Mouse (Mus musculus) bone marrow, adult 2 months (tissue): ENCODE data around the gene Bace1. TPM values are rescaled to one million over a fixed set of nuclear protein-coding genes. Genes with fewer than 3 reads are reported as not detected.

Experiments
- H3K27ac ChIP-seq: fragments of 200-500 bp; 2 replicates; pipeline ENCODE4 v1.5.1; 2012; ENCODE audit warnings: low read depth, mild to moderate bottlenecking, control low read depth, inconsistent platforms, low read length; ENCODE audit not compliant: control insufficient read depth, poor library complexity, insufficient read depth
- H3K4me1 ChIP-seq: fragments of 200-500 bp; 2 replicates; pipeline ENCODE4 v1.6.1; 2011; ENCODE audit warnings: low read length; ENCODE audit not compliant: control insufficient read depth, insufficient read depth
- H3K4me3 ChIP-seq: fragments of 200-500 bp; replicated peaks from 2 replicates; pipeline ENCODE3; 2011; ENCODE audit warnings: mild to moderate bottlenecking, low read depth, low read length, control low read depth; ENCODE audit not compliant: control insufficient read depth
- CTCF ChIP-seq: fragments of 200-500 bp; IDR thresholded peaks from 2 replicates; pipeline ENCODE4 v1.5.1; 2011; ENCODE audit warnings: low read length, control low read depth; ENCODE audit not compliant: control insufficient read depth, insufficient read depth
- POLR2A ChIP-seq: fragments of 200-500 bp; IDR thresholded peaks from 2 replicates; pipeline ENCODE4 v1.6.1; 2011; ENCODE audit warnings: low read depth, mild to moderate bottlenecking, control low read depth, low read length, borderline replicate concordance; ENCODE audit not compliant: control insufficient read depth
- WGBS: fragments of 180-500 bp; shearing (Covaris S2); methylation state at CpG from one replicate; pipeline ENCODE4 v1.1.7; 2018; 5-methylcytosine and 5-hydroxymethylcytosine counted together
- polyA plus RNA-seq: library from polyadenylated mRNA; stranded (reverse); fragments of >200 nt; gene quantifications from 2 replicates; pipeline ENCODE4 v1.2.4, GENCODE M21; 2011; ENCODE audit warnings: low replicate concordance; ENCODE audit not compliant: missing spikeins, insufficient read depth, insufficient read length

Gene Bace1
- polyA plus RNA-seq, 1 experiment, result 4.9 TPM

- no peak for TF ChIP-seq CTCF
- TF ChIP-seq POLR2A, result no peak
- Histone ChIP-seq H3K4me3 (no peak overlapping the region), H3K27ac (no peak overlapping the region; the same call in 1 of the 2 replicates), H3K4me1 (peaks cover 21% of the 10 kb centered on the region)
- WGBS, result 4% methylated on average over 5 of the region's 5 CpGs
Measured at GRCm38 (mm10) chr9:45851330-45851729, 12.9 kb downstream of the Bace1 start.

- TF ChIP-seq POLR2A, result no peak
- Histone ChIP-seq H3K4me1 (peaks cover 19% of the 10 kb centered on the region), H3K27ac (no peak overlapping the region; the same call in 1 of the 2 replicates), H3K4me3 (no peak overlapping the region)
- WGBS, result 72% methylated on average over 2 of the region's 2 CpGs
Measured at GRCm38 (mm10) chr9:45851776-45852175, 13.4 kb downstream of the Bace1 start.

GRCm38 (mm10) chr9:45853695-45854094, 15.3 kb downstream of the Bace1 start:
- 22% methylated on average over 2 of the region's 2 CpGs for WGBS
- peaks cover 13% of the 10 kb centered on the region for H3K4me1 ChIP-seq
- 0 out of 2 replicates have a peak overlapping the region, but pooled peaks have one; percentile 27 for H3K27ac ChIP-seq
- H3K4me3 ChIP-seq, result no peak overlapping the region
- no peak for TF ChIP-seq POLR2A

GRCm38 (mm10) chr9:45854136-45854535, 15.8 kb downstream of the Bace1 start:
- TF ChIP-seq POLR2A (no peak), CTCF (no peak)
- WGBS, result 35% methylated on average over 1 of the region's 1 CpGs
- H3K4me1 ChIP-seq, result peaks cover 12% of the 10 kb centered on the region

GRCm38 (mm10) chr9:45859364-45859763, 21.0 kb downstream of the Bace1 start:
- no peak overlapping the region for H3K27ac ChIP-seq
- 89% methylated on average over 10 of the region's 10 CpGs for WGBS
- H3K4me3 ChIP-seq, result no peak overlapping the region
- TF ChIP-seq POLR2A, result no peak
- TF ChIP-seq CTCF, result no peak
- peaks cover 3% of the 10 kb centered on the region; the same call in 1 of the 2 replicates for H3K4me1 ChIP-seq

More at GRCm38 (mm10) chr9:45854136-45854535, 15.8 kb downstream of the Bace1 start:
- H3K4me3 ChIP-seq, result no peak overlapping the region
- 0 out of 2 replicates have a peak overlapping the region, but pooled peaks have one; percentile 27 for H3K27ac ChIP-seq

GRCm38 (mm10) chr9:45861813-45862212, 23.4 kb downstream of the Bace1 start:
- Histone ChIP-seq H3K27ac (no peak overlapping the region), H3K4me3 (no peak overlapping the region), H3K4me1 (no peaks in the 10 kb centered on the region)
- WGBS, result 92% methylated on average over 7 of the region's 7 CpGs
- TF ChIP-seq CTCF (no peak), POLR2A (no peak)

- Histone ChIP-seq H3K27ac (no peak overlapping the region), H3K4me3 (no peak overlapping the region), H3K4me1 (no peaks in the 10 kb centered on the region)
- TF ChIP-seq CTCF (no peak), POLR2A (no peak)
- WGBS, result 91% methylated on average over 3 of the region's 3 CpGs
Measured at GRCm38 (mm10) chr9:45869181-45869580, 30.8 kb downstream of the Bace1 start.

- H3K4me1 ChIP-seq, result no peaks in the 10 kb centered on the region
- H3K27ac ChIP-seq, result no peak overlapping the region
- no peak overlapping the region for H3K4me3 ChIP-seq
- WGBS, result 85% methylated on average over 3 of the region's 3 CpGs
- no peak for TF ChIP-seq POLR2A
- TF ChIP-seq CTCF, result no peak
Measured at GRCm38 (mm10) chr9:45870265-45870664, 31.9 kb downstream of the Bace1 start.

GRCm38 (mm10) chr9:45877928-45878327, 39.5 kb downstream of the Bace1 start:
- no peak overlapping the region for H3K27ac ChIP-seq
- TF ChIP-seq CTCF (no peak), POLR2A (no peak)
- H3K4me1 ChIP-seq, result no peaks in the 10 kb centered on the region
- no peak overlapping the region for H3K4me3 ChIP-seq
- 55% methylated on average over 2 of the region's 2 CpGs for WGBS
